Mouse (Mus musculus) cerebellum, adult 9-11 months (tissue): ENCODE data around the gene Mboat2.

Experiments used
- DNase-seq: peaks from one replicate; pipeline ENCODE4 v3.0.0; 2022

Gene Mboat2

DNA sequence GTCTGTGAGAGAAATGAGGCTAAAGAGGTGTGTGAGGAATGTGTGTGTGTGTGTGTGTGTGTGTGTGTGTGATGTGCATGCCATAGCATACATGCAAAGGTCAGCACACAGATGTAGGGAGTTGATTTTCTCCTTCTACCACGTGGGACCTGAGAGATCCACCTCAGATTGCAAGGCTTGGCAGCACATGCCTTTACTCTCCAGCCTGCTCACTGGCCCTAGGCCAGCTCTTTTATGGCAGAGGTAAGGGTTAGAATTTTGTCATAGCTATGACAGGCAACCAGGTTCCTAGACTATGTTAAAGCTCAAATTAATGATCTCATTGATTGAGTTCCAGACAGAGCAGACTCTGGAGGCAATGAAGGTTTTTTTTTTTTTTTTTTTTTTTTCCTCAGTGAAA, 33.1 kb downstream of the Mboat2 start:
- no peak for DNase-seq

DNA sequence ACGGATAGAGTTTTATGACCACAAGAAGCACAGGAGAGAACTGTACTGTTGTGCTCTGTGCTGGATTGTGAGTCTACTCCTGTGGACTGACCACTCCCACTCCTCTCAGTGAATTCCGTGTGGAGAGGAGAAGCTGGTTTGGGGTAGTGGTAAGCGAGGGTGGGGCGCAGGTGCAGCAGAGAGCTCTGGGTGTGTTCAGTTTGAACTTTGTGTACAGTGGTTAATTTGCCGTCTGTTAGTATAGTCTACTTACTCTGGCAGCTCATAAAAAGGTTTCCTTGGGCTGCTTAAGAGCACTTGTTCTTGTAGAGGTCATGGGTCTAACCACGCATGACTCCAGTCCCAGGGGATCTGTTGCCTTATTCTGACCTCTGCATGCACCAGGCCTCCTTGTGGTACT, 36.0 kb downstream of the Mboat2 start:
- DNase-seq: no peak

DNA sequence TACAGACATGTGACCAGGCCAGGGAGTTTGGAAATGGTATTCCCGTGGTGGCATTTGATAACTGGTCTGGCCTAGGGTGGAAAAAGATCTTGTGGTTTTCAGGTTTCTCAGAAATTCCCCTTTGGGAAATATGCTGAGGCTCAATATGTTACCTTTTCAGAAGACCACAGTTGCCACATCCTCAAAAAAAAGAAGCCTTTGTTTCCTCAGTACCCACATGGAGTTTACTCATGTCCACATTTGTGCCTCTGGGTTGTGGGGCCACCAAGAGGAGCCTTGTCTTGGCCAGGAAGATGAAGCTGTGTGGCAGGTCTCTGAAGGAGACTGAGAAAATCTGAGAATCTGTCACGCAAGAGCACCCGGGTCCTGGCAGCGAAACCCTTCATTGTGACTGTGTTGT, 38.0 kb downstream of the Mboat2 start:
- no peak for DNase-seq

DNA sequence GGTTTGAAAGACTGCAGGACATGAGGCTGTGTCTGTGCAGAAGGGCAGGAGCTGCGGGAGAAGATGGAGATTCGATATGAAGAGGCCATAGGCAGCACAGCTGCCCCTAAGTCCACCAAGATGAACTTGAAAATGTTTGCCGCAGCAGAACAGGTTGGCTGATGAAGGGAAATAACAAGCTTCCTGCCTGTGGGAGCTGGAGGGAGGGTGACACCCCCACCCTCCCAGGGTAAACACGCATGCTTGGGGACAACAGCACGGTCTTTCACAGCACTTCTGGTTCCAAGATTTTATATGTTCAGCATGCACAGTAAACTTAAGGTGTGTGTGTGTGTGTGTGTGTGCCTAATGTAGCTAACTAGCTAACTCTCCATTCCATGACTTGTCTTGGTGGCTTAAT, 38.6 kb downstream of the Mboat2 start:
- DNase-seq: no peak

GRCm38 (mm10) chr12:24870901-24871300, 40.2 kb downstream of the Mboat2 start:
- no peak for DNase-seq

DNA sequence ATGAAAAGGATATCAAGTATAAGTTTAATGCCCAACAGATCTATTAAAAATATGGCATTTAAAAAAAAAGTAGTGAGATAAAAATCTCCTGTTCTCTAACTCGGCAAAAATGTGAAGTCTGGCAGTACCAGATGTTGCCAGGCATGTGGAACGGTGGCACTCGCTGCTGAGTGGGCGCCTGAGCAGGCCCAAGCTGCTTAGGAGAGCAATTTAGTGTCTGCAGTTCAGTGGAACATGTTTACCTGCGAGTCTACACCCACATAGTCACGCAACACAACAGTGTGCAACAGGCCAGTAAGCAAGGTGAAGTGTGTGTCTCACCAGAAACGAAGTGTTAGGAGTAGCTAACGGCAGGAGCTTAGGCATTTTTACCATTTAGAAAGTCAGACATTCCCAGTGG, 41.6 kb downstream of the Mboat2 start:
- no peak for DNase-seq

- no peak for DNase-seq
Observed at GRCm38 (mm10) chr12:24872689-24873088, 42.0 kb downstream of the Mboat2 start.

GRCm38 (mm10) chr12:24875908-24876307, 45.2 kb downstream of the Mboat2 start:
- no peak for DNase-seq

DNA sequence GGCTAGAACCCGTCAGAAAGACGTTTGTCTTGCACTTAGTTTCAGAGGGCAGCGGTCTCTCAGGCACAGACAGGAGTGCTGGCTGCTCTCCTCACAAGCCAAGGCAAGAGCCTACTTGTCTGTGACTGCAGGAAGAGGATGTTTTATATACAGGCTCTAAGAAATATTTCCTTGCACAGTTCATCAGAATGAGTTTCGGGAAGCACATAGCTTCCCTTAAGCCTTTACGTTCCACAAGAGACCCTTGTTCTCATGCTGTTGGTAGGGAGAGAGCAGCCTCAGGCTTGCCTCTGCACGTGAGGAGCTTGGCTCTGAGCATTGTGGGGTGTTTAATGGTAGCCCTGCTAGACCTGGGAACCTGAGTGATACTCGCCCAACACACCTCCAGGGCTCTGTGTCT, 46.6 kb downstream of the Mboat2 start:
- no peak for DNase-seq

GRCm38 (mm10) chr12:24878090-24878489, 47.4 kb downstream of the Mboat2 start:
- DNase-seq: no peak

DNA sequence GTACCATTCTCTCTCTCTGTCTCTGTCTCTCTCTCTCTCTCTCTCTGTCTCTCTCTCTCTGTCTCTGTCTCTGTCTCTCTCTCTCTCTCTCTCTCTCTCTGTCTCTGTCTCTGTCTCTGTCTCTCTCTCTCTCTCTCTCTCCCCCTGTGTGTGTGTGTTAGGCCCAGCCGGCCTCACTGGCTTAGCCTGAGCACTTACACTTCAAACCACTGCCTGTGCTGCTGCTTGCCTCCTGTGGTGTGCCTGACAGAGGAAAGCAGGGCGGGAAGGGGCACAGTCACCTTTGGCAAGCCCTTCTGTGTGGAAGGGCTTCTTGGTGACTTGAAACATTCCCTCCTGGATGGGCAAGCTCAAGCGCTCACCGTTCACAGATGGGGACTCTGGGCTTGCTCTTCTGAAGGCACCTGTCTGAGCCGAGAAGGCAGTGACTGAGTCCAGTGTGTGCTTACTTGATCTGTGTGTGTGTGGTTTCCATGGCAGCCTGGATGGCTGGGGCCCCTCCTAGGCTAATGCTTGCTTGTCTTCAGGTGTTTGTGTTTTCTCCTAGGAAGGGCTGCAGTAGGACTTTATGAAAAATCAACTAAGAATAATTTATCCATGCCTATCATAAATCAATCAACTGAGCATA, 48.2 kb downstream of the Mboat2 start:
- DNase-seq: no peak

- no peak for DNase-seq
Observed at GRCm38 (mm10) chr12:24879613-24880029, 48.9 kb downstream of the Mboat2 start.

DNA sequence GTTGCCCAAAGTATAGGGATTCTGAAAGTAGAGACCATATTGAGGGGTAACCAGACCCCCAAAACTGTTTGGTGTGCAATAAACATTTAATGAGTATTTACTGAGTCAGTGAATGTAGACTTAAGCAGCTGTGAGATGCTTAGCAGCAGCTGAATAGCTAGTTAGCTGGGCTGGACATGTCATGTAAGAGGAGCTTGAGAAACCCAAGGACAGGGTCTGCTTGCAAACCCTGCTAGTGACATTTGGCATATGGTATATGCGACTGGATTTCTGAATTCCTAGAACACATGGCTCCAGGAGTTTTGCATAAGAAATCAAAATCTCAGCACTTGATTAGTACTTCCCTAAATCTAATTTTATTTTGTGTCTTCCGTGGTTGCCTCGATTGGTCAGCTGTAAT, 52.6 kb downstream of the Mboat2 start:
- DNase-seq: no peak

GRCm38 (mm10) chr12:24886800-24887199, 56.1 kb downstream of the Mboat2 start:
- no peak for DNase-seq

DNA sequence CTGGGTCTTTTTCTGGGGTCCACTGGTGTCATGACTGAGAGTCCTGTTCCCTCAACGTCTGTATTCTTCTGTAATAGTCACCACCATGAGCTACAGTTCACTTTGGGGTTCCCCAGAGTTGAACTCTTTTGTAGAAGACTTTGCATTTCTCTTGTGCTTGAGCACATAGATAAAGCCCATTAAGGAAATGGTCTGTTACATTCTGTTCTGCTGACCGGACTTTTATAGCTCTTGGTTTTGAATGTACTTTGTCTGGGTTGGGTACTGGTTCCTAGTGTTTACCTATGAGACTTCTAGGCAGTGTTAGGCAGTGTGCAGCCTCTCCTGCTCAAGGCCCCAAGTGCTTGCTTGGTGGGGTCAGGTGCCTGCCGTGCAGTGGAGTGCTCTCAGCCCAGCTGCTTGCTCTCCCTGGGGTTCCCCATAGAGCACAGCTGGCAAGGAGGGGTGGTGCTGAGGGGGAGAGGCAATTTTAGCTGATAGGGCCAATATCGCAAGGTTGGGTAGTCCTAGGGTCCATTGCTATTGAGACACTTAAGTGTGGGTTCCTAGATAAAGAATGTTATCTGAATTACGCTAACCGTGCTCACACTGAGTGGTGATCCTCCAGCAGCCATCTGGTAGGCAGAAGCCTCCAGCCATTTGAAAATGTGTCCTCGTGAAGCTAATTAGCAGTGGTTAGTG, 58.8 kb downstream of the Mboat2 start:
- DNase-seq: no peak

DNA sequence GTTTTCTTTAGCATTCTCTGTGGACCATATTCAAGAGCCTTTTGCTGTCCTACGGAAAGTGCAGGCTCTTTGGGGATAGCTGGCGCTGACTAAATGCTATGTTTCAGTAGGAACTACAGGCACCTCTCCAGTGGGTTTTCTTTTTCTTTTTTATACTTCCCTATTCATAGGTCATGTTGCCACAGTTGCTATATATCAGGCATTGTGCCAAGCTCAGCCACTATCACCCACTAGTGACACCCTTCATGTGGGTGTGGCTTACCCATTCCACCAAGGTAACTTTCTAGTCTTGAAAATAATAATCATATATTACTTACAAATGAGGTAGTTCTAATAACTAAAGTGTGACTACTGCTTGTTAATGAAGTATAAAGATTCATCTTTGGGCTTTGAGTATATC, 59.5 kb downstream of the Mboat2 start:
- no peak for DNase-seq

DNA sequence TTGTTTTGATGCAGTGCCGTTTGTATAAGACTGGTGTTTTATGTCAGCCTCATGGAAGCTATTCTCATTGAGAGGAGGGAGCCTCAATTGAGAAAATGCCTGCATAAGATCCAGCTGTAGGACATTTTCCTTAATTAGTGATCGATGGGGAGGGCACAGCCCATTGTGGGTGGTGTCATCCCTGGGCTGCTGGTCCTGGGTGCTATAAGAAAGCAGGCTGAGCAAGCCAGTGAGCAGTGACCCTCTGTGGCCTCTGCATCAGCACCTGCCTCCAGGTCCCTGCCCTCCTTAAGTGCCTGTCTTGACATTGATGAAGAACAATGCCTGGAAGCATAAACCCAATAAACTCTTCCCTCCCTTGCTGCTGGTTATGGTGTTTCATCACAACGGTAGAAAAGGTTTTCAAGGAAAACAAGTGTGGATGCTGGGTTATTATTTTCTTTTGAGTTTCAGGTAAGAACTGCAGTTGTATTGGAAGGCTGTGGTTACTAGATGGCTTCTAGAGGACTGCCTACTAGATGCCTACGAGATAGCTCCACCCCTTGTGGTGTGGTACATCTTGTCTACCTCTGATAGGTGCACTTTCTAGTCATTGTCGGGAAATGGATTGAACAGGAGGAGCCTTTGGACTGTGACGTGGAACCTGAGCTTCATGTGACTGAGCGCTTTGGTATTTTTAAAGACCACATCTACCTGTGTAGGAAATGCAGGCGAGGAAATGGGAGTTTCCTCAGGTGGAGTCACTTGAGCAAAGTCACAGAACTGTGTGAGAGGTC, 60.2 kb downstream of the Mboat2 start:
- DNase-seq: no peak

GRCm38 (mm10) chr12:24892536-24892935, 61.9 kb downstream of the Mboat2 start:
- no peak for DNase-seq

GRCm38 (mm10) chr12:24893777-24894468, 63.2 kb downstream of the Mboat2 start:
- DNase-seq: peak; percentile 51

DNA sequence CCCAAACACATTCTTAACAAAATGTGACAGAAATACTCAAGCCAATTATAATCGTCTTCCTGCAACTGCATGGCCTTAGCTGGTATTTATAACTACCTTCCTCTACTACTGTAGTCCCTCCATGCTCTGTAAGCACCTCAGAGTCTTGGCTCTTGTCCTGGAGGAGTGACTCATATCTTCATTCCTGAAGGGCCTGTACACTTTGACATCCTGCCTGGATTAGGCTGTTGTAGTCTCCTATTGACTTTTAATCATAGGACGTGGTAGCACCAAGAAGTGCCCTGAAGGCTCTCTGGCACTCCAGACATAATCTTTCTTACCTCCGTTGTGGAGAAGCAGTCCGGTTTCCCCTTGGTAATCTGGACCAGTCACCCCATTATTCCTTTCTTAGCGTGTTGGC, 64.7 kb downstream of the Mboat2 start:
- DNase-seq: no peak

DNA sequence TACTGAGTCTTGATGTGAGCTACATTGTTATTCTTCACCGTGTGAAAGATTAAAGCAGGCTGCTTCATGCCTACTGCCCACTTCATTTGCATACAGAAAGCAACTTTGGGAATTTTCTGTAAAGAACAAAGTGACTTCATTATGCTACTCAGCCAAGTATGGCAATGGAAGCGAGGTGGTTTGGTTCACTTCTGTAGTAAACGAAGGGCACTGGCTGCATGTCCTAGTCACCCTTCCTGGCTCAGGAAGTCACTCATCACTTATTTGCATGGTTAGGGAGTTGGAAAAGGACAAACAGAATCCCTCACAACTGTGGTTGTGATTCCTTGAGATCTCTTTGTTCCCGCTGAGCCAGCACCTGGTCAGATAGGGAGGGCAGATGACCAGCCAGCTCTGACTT, 66.7 kb downstream of the Mboat2 start:
- DNase-seq: no peak

DNA sequence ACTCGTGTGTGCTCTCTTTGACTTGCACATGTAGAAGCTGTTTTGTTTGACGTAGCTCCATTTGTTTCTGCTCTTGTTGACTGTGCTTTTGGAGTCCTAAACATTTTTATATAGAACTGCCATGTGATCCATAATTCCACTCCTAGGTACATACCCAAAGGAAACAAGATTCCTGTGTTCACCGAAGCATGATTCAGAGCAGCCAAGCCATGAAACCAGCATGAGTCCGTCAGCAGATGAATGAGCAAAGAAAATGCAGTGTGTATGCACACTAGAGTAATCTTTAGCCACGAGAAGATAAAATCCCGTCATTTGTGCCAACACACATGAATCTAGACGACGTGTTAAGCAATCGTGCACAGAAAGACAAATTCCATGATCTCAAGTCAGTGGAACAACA, 67.5 kb downstream of the Mboat2 start:
- DNase-seq: no peak

DNA sequence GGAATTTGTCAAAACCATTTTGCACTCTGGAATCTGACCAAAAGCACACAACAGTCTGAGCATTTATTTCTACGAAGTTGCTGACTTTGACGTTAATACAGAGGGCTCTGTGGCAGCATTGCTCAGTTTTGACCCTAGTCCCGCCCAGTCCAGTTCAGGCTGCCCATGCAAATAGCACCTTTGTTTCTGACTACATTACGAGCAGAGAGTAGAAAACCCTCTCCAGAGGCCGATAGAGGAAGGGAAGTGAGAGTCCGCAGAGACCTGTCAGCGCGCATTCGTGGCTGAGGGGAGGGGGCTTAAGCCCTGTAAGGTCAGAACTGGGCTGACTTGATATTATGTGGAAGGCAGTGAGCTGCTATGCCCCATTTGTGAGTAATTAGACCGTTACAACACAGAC, 69.0 kb downstream of the Mboat2 start:
- DNase-seq: no peak

- no peak for DNase-seq
Observed at GRCm38 (mm10) chr12:24902736-24903135, 72.1 kb downstream of the Mboat2 start.
